Mouse (Mus musculus): ENCODE results near the gene Nmb. TPM values are rescaled to one million over a fixed set of nuclear protein-coding genes. Genes with fewer than 3 reads are reported as not detected.
"Not testable (repeated sequence)": the region's sequence is repeated elsewhere in the genome, so short reads cannot be mapped to it uniquely, and the experiment has no call there.

Nmb gene
- polyA plus RNA-seq (2015; fragmentation: Nextera tagmentation; extraction: Ambion mirVana) = 1.4 and 1.7 TPM in 2 replicates

DNA sequence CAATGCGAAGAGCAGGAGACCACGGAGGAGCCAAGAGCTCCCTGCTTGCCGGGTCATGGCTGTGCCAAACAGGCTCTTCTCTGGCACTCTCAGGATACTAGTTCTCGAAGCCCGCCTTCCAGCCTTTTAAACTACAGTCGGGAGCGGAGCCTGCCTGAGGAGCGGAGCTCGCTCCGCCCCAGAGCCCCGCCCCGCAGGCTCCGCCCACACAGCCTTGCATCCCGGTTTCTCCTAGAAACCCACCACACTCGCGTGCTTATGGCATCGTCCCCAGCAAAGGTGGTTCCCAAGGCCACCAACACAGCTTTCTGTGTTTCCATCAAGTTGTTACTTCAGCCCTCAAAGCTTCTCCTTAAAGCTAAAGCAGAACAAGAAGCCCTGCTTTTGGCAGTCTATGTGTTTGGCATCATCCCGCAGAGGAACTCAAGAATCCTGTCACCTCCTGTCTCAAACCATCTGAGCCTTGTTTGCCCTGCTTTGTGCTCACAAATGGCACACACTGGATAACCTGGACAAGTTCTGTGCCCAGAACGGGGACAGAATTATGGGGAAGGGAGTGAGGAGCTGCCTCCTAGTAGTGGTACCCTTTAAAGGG lies at the start of gene Nmb:
Gene Nmb, minus strand, starts transcription at position 156 of the 595 bp plus-strand sequence.
- ATAC-seq = no peak
- H3K27me3 ChIP-seq (ENCODE audit: insufficient read depth, low read length) = no peaks in the 10 kb centered on the region
- H3K9ac ChIP-seq (replicated peaks) = peak within 1 kb of the TSS; percentile 59
- H3K4me1 ChIP-seq (ENCODE audit: insufficient read depth) = peaks cover 17% of the 10 kb centered on the region
- H3K27ac ChIP-seq (ENCODE audit: low read depth) = no peak within 1 kb of the TSS
- H3K4me3 ChIP-seq (ENCODE audit: low read depth, low read length) = peak within 1 kb of the TSS; percentile 46
- 3% methylated on average over 19 of the region's 19 CpGs for WGBS (ENCODE audit: insufficient replicate concordance)
- H3K9me3 ChIP-seq (ENCODE audit: low read length) = no peaks in the 10 kb centered on the region
- H3K4me2 ChIP-seq (ENCODE audit: low read depth, low read length) = peak within 1 kb of the TSS; percentile 86
- peak; percentile 67 for DNase-seq
- TF ChIP-seq CTCF (IDR thresholded peaks at IDR 0.05; ENCODE audit: low read depth) (no peak), EP300 (IDR thresholded peaks at IDR 0.05; ENCODE audit: low read depth) (no peak)
- 0 out of 2 replicates have a peak, but pooled peaks cover 2% of the 10 kb centered on the region for H3K36me3 ChIP-seq (replicated peaks; ENCODE audit: insufficient read depth, low read length)

- peaks cover 2% of the 10 kb centered on the region; the same call in 1 of the 2 replicates for H3K4me1 ChIP-seq (ENCODE audit: insufficient read depth)
- H3K4me3 ChIP-seq (ENCODE audit: low read depth, low read length) = no peak overlapping the region
- ATAC-seq (no peak), DNase-seq (no peak)
- H3K9ac ChIP-seq (replicated peaks) = no peak overlapping the region
- no peak overlapping the region for H3K4me2 ChIP-seq (ENCODE audit: low read depth, low read length)
- no peaks in the 10 kb centered on the region for H3K27me3 ChIP-seq (ENCODE audit: insufficient read depth, low read length)
- H3K36me3 ChIP-seq (replicated peaks; ENCODE audit: insufficient read depth, low read length) = no peaks in the 10 kb centered on the region
- 72% methylated on average over 2 of the region's 2 CpGs for WGBS (ENCODE audit: insufficient replicate concordance)
- no peaks in the 10 kb centered on the region for H3K9me3 ChIP-seq (ENCODE audit: low read length)
- no peak overlapping the region for H3K27ac ChIP-seq (ENCODE audit: low read depth)
- TF ChIP-seq EP300 (IDR thresholded peaks at IDR 0.05; ENCODE audit: low read depth) (no peak), CTCF (IDR thresholded peaks at IDR 0.05; ENCODE audit: low read depth) (no peak)
These were observed 49.4 kb upstream of the Nmb start for GRCm38 (mm10) chr7:80954251-80954650.

- H3K9me3 ChIP-seq (ENCODE audit: low read length) = no peaks in the 10 kb centered on the region
- H3K27ac ChIP-seq (ENCODE audit: low read depth) = no peak overlapping the region
- no peaks in the 10 kb centered on the region for H3K27me3 ChIP-seq (ENCODE audit: insufficient read depth, low read length)
- no peak overlapping the region for H3K4me3 ChIP-seq (ENCODE audit: low read depth, low read length)
- H3K4me2 ChIP-seq (ENCODE audit: low read depth, low read length) = no peak overlapping the region
- ATAC-seq (no peak), DNase-seq (no peak)
- H3K36me3 ChIP-seq (replicated peaks; ENCODE audit: insufficient read depth, low read length) = no peaks in the 10 kb centered on the region
- peaks cover 2% of the 10 kb centered on the region; the same call in 1 of the 2 replicates for H3K4me1 ChIP-seq (ENCODE audit: insufficient read depth)
- TF ChIP-seq EP300 (IDR thresholded peaks at IDR 0.05; ENCODE audit: low read depth) (no peak), CTCF (IDR thresholded peaks at IDR 0.05; ENCODE audit: low read depth) (no peak)
- 49% methylated on average over 3 of the region's 3 CpGs for WGBS (ENCODE audit: insufficient replicate concordance)
- no peak overlapping the region for H3K9ac ChIP-seq (replicated peaks)
These were observed 47.3 kb upstream of the Nmb start for GRCm38 (mm10) chr7:80952140-80952539.

- no peak overlapping the region for H3K4me2 ChIP-seq (ENCODE audit: low read depth, low read length)
- H3K4me3 ChIP-seq (ENCODE audit: low read depth, low read length) = no peak overlapping the region
- H3K9me3 ChIP-seq (ENCODE audit: low read length) = no peaks in the 10 kb centered on the region
- H3K27ac ChIP-seq (ENCODE audit: low read depth) = 0 out of 2 replicates have a peak overlapping the region, but pooled peaks have one; percentile 56
- no peaks in the 10 kb centered on the region for H3K27me3 ChIP-seq (ENCODE audit: insufficient read depth, low read length)
- no peaks in the 10 kb centered on the region for H3K36me3 ChIP-seq (replicated peaks; ENCODE audit: insufficient read depth, low read length)
- WGBS (ENCODE audit: insufficient replicate concordance) = 76% methylated on average over 4 of the region's 4 CpGs
- TF ChIP-seq EP300 (IDR thresholded peaks at IDR 0.05; ENCODE audit: low read depth) (no peak), CTCF (IDR thresholded peaks at IDR 0.05; ENCODE audit: low read depth) (no peak)
- no peak overlapping the region for H3K9ac ChIP-seq (replicated peaks)
- ATAC-seq (no peak), DNase-seq (no peak)
- peaks cover 4% of the 10 kb centered on the region for H3K4me1 ChIP-seq (ENCODE audit: insufficient read depth)
These were observed 46.6 kb upstream of the Nmb start for GRCm38 (mm10) chr7:80951461-80951860.

DNA sequence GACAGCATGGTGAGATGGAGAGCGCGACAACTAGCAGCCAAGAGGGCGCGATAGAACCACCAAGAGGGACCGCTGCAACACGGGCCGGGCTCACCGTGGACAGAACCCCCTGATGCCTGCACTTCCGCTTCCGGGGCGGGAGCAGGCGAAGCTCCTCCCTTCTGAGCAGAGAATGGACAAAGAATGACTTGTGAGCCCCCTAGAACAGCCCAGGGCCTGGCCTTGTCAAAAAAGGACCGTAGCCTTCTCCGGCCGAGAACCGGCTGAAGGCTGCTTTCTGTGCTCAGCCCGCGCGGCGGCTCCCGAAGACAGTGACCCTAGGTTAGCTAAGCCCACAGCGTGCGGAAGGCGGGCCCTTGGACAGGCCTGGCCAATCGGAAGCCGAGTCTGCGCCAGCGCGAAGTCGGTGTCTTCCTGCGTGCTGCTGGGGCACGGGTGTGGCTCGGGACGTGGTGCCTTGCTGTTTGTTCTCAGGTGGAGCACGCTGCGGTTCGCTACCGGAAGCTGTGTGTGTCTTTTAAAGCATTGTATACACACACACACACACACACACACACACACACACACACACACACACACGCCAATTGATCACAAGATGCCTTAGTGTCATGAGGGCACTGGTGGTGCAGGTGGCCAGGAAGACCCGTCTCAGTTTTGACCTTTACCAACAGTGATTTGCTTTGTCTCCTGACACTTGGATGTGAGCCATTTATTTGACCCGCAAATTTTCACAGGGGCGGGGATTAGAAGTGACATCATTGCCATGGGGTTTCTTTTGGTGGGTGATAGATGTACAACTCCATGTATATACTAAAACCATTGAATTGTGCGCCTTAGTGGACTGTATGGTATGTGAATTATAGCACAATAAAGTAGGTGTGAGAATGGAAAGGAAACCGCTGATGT lies 42.8 kb upstream of the Nmb start, which contains the start of gene Sec11a:
Gene Sec11a, minus strand, starts transcription at position 336 of the 906 bp plus-strand sequence.
- H3K9ac ChIP-seq (replicated peaks) = peak within 1 kb of the TSS; percentile 82
- ATAC-seq (peak; percentile 100), DNase-seq (peak; percentile 94)
- H3K9me3 ChIP-seq (ENCODE audit: low read length) = no peaks in the 10 kb centered on the region
- H3K4me3 ChIP-seq (ENCODE audit: low read depth, low read length) = peak within 1 kb of the TSS; percentile 83
- no peaks in the 10 kb centered on the region for H3K27me3 ChIP-seq (ENCODE audit: insufficient read depth, low read length)
- 2% methylated on average over 44 of the region's 44 CpGs for WGBS (ENCODE audit: insufficient replicate concordance)
- H3K4me1 ChIP-seq (ENCODE audit: insufficient read depth) = peaks cover 10% of the 10 kb centered on the region
- peak within 1 kb of the TSS; percentile 82 for H3K4me2 ChIP-seq (ENCODE audit: low read depth, low read length)
- H3K36me3 ChIP-seq (replicated peaks; ENCODE audit: insufficient read depth, low read length) = no peaks in the 10 kb centered on the region; the same call in 1 of the 2 replicates
- TF ChIP-seq CTCF (IDR thresholded peaks at IDR 0.05; ENCODE audit: low read depth) = peak; percentile 21; the same call in 1 of the 2 replicates
- TF ChIP-seq EP300 (IDR thresholded peaks at IDR 0.05; ENCODE audit: low read depth) = no peak
- peak within 1 kb of the TSS; percentile 77 for H3K27ac ChIP-seq (ENCODE audit: low read depth)

GRCm38 (mm10) chr7:80939808-80940207 lies 34.9 kb upstream of the Nmb start:
- DNase-seq (no peak), ATAC-seq (no peak)
- Histone ChIP-seq H3K4me2 (ENCODE audit: low read depth, low read length) (no peak overlapping the region), H3K4me3 (ENCODE audit: low read depth, low read length) (no peak overlapping the region), H3K36me3 (replicated peaks; ENCODE audit: insufficient read depth, low read length) (peaks cover 6% of the 10 kb centered on the region; the same call in 1 of the 2 replicates), H3K9me3 (ENCODE audit: low read length) (no peaks in the 10 kb centered on the region), H3K27me3 (ENCODE audit: insufficient read depth, low read length) (no peaks in the 10 kb centered on the region), H3K9ac (replicated peaks) (no peak overlapping the region), H3K27ac (ENCODE audit: low read depth) (no peak overlapping the region), H3K4me1 (ENCODE audit: insufficient read depth) (peaks cover 3% of the 10 kb centered on the region; the same call in 1 of the 2 replicates)
- no peak for TF ChIP-seq EP300 (IDR thresholded peaks at IDR 0.05; ENCODE audit: low read depth)
- no peak for TF ChIP-seq CTCF (IDR thresholded peaks at IDR 0.05; ENCODE audit: low read depth)
- WGBS (ENCODE audit: insufficient replicate concordance) = 78% methylated on average over 4 of the region's 4 CpGs

GRCm38 (mm10) chr7:80937304-80937666 lies 32.4 kb upstream of the Nmb start:
- H3K9ac ChIP-seq (replicated peaks); H3K9me3 ChIP-seq (ENCODE audit: low read length); ATAC-seq; H3K27ac ChIP-seq (ENCODE audit: low read depth); DNase-seq; H3K4me2 ChIP-seq (ENCODE audit: low read depth, low read length); H3K4me3 ChIP-seq (ENCODE audit: low read depth, low read length); H3K27me3 ChIP-seq (ENCODE audit: insufficient read depth, low read length); H3K4me1 ChIP-seq (ENCODE audit: insufficient read depth): not testable (repeated sequence)
- H3K36me3 ChIP-seq (replicated peaks; ENCODE audit: insufficient read depth, low read length) = peaks cover 23% of the 10 kb centered on the region

DNA sequence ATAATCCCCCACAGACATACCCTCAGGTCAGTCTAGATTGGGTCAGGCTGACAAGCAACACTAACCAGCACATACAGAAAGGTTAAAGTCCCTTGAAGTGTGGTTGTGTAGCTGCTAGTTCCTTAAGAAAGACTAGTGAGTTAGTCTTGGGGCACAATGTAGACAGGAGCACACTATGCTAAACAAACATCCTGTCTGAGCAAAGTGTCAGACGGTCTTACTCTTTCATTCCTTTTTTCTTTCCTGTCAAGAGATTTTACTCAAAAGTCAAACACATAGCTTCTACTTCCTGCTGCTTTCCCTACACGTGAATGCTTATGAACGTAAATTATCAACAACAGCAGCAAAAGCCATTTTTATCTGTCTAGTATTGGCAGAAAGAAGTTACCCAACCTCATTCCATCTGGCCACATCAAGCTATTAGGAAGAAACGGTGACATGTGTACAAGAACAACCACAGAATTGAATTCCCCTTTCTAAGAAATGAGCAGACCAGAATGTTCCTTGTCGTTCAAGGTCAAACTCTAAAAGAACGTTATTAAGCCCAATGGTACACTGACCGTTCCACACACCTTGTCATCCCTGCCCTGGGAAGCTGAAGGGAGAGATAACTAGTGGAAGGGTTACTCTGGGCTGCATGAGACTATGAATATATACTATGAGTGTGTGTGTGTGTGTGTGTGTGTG lies 31.9 kb upstream of the Nmb start:
- H3K27me3 ChIP-seq (ENCODE audit: insufficient read depth, low read length); DNase-seq; H3K4me3 ChIP-seq (ENCODE audit: low read depth, low read length); H3K9me3 ChIP-seq (ENCODE audit: low read length); H3K27ac ChIP-seq (ENCODE audit: low read depth); H3K4me1 ChIP-seq (ENCODE audit: insufficient read depth); H3K9ac ChIP-seq (replicated peaks); H3K4me2 ChIP-seq (ENCODE audit: low read depth, low read length): not testable (repeated sequence)
- WGBS (ENCODE audit: insufficient replicate concordance) = 28% methylated on average over 7 of the region's 7 CpGs
- peaks cover 26% of the 10 kb centered on the region for H3K36me3 ChIP-seq (replicated peaks; ENCODE audit: insufficient read depth, low read length)
- peak; percentile 19; the same call in 1 of the 2 replicates for ATAC-seq
